Mouse (Mus musculus) thymus, postnatal 4 days (tissue): ENCODE measurements around the gene Tex45.

Experiments used
- DNase-seq: peaks from one replicate; pipeline ENCODE4 v3.0.0; 2021

Tex45 gene

GRCm38 (mm10) chr8:3470562-3470961 is at the start of gene Tex45:
Tex45 (plus strand) TSS chr8:3470862.
- no peak for DNase-seq

GRCm38 (mm10) chr8:3421507-3421906 is 49.2 kb upstream of the Tex45 start:
- DNase-seq: no peak

- no peak for DNase-seq
These were observed 45.4 kb upstream of the Tex45 start for GRCm38 (mm10) chr8:3425217-3425616.

GRCm38 (mm10) chr8:3426211-3426610 is 44.5 kb upstream of the Tex45 start:
- no peak for DNase-seq

GRCm38 (mm10) chr8:3428426-3428825 is 42.2 kb upstream of the Tex45 start:
- no peak for DNase-seq

- DNase-seq: no peak
These were observed 40.7 kb upstream of the Tex45 start for GRCm38 (mm10) chr8:3429966-3430365.

GRCm38 (mm10) chr8:3431113-3431512 is 39.5 kb upstream of the Tex45 start:
- DNase-seq: no peak

GRCm38 (mm10) chr8:3436492-3436891 is 34.2 kb upstream of the Tex45 start:
- DNase-seq: no peak

GRCm38 (mm10) chr8:3439510-3439909 is 31.2 kb upstream of the Tex45 start:
- DNase-seq: peak; percentile 64

GRCm38 (mm10) chr8:3449226-3449625 is 21.4 kb upstream of the Tex45 start:
- DNase-seq: no peak

GRCm38 (mm10) chr8:3450670-3451069 is 20.0 kb upstream of the Tex45 start:
- peak; percentile 79 for DNase-seq

- DNase-seq: no peak
These were observed 18.7 kb upstream of the Tex45 start for GRCm38 (mm10) chr8:3451992-3452391.

GRCm38 (mm10) chr8:3463248-3463647 is 7.4 kb upstream of the Tex45 start:
- no peak for DNase-seq

- DNase-seq: peak; percentile 78
These were observed 6.4 kb upstream of the Tex45 start for GRCm38 (mm10) chr8:3464309-3464708.

GRCm38 (mm10) chr8:3467006-3467885 is 3.4 kb upstream of the Tex45 start, which contains the start of gene Pex11g:
Pex11g (minus strand) TSS chr8:3467680.
- DNase-seq: peak; percentile 90

- DNase-seq: no peak
These were observed 2.6 kb upstream of the Tex45 start for GRCm38 (mm10) chr8:3467886-3468545.

- DNase-seq: no peak
These were observed 1.8 kb upstream of the Tex45 start for GRCm38 (mm10) chr8:3468838-3469237.

GRCm38 (mm10) chr8:3475715-3476429 is 5.2 kb downstream of the Tex45 start:
- DNase-seq: no peak

GRCm38 (mm10) chr8:3480221-3480785 is 9.6 kb downstream of the Tex45 start:
- DNase-seq: no peak

GRCm38 (mm10) chr8:3481605-3482004 is 10.9 kb downstream of the Tex45 start:
- no peak for DNase-seq

- DNase-seq: no peak
These were observed 11.6 kb downstream of the Tex45 start for GRCm38 (mm10) chr8:3482240-3482740.

- no peak for DNase-seq
These were observed 12.9 kb downstream of the Tex45 start for GRCm38 (mm10) chr8:3483546-3483945.

- no peak for DNase-seq
These were observed 14.5 kb downstream of the Tex45 start for GRCm38 (mm10) chr8:3485192-3485591.
